Mouse (Mus musculus) kidney, adult 2 months (tissue): ENCODE measurements around the gene Meltf. TPM values are rescaled to one million over a fixed set of nuclear protein-coding genes. Genes with fewer than 3 reads are reported as not detected.
"Not testable (repeated sequence)": the region's sequence is repeated elsewhere in the genome, so short reads cannot be mapped to it uniquely, and the experiment has no call there.

Experiments used
- DNase-seq: peaks from one replicate; pipeline ENCODE4 v3.0.0; 2021
- H3K27ac ChIP-seq: fragments of 200-500 bp; 2 replicates; pipeline ENCODE4 v1.5.1; 2012; ENCODE audit warnings: low read depth, low read length, control low read depth, inconsistent platforms; ENCODE audit not compliant: insufficient read depth
- H3K27me3 ChIP-seq: fragments of 200-500 bp; replicated peaks from 2 replicates; pipeline ENCODE4 v1.6.1; 2012; ENCODE audit warnings: mild to moderate bottlenecking, moderate library complexity, low read length, inconsistent platforms; ENCODE audit not compliant: control insufficient read depth, insufficient read depth
- H3K36me3 ChIP-seq: fragments of 200-500 bp; 2 replicates; pipeline ENCODE4 v1.6.1; 2012; ENCODE audit warnings: mild to moderate bottlenecking, moderate library complexity, low read length, inconsistent platforms; ENCODE audit not compliant: control insufficient read depth, insufficient read depth
- H3K4me1 ChIP-seq: fragments of 200-500 bp; 2 replicates; pipeline ENCODE4 v1.6.1; 2011; ENCODE audit warnings: low read length; ENCODE audit not compliant: control insufficient read depth, insufficient read depth
- H3K4me3 ChIP-seq: fragments of 200-500 bp; 2 replicates; pipeline ENCODE4 v1.5.1; 2011; ENCODE audit warnings: mild to moderate bottlenecking, low read depth, low read length, control low read depth; ENCODE audit not compliant: insufficient read depth
- CTCF ChIP-seq: fragments of 200-500 bp; conservative IDR thresholded peaks from 2 replicates; pipeline ENCODE4 v1.5.1; 2011; ENCODE audit warnings: low read depth, mild to moderate bottlenecking, control low read depth, low read length, moderate library complexity, mixed read lengths; ENCODE audit not compliant: insufficient read depth, insufficient read length
- POLR2A ChIP-seq: fragments of 200-500 bp; IDR thresholded peaks from one replicate; pipeline ENCODE4 v1.6.1; 2011; ENCODE audit warnings: low read depth, low read length, control low read depth
- WGBS: fragments of 180-500 bp; shearing (Covaris S2); methylation state at CpG from one replicate; pipeline ENCODE4 v1.1.7; 2018; 5-methylcytosine and 5-hydroxymethylcytosine counted together
- polyA plus RNA-seq: library from polyadenylated mRNA; depleted of rRNA; stranded (reverse); fragments of >200 nt; gene quantifications from 2 replicates; pipeline ENCODE4 v1.2.3, GENCODE M21; 2012; rRNA removed

Gene Meltf
- polyA plus RNA-seq, 1 experiment, result 0.11 TPM

GRCm38 (mm10) chr16:31944698-31945255, 66.2 kb downstream of the Meltf start:
- TF ChIP-seq POLR2A (no peak), CTCF (no peak)
- no peak overlapping the region for H3K4me3 ChIP-seq
- 89% methylated on average over 12 of the region's 12 CpGs for WGBS
- peaks cover 2% of the 10 kb centered on the region; the same call in 1 of the 2 replicates for H3K4me1 ChIP-seq
- no peaks in the 10 kb centered on the region for H3K36me3 ChIP-seq
- DNase-seq, result no peak
- H3K27me3 ChIP-seq, result no peaks in the 10 kb centered on the region
- H3K27ac ChIP-seq, result no peak overlapping the region

GRCm38 (mm10) chr16:31945372-31945771, 66.8 kb downstream of the Meltf start:
- no peak overlapping the region for H3K27ac ChIP-seq
- DNase-seq, result no peak
- no peak overlapping the region for H3K4me3 ChIP-seq
- H3K36me3 ChIP-seq, result no peaks in the 10 kb centered on the region
- TF ChIP-seq POLR2A, result no peak
- TF ChIP-seq CTCF, result no peak
- WGBS, result 84% methylated on average over 6 of the region's 6 CpGs
- no peaks in the 10 kb centered on the region for H3K27me3 ChIP-seq
- peaks cover 2% of the 10 kb centered on the region; the same call in 1 of the 2 replicates for H3K4me1 ChIP-seq

GRCm38 (mm10) chr16:31945986-31946385, 67.4 kb downstream of the Meltf start:
- not testable (repeated sequence) for H3K4me3 ChIP-seq, H3K27ac ChIP-seq, H3K36me3 ChIP-seq, H3K4me1 ChIP-seq, H3K27me3 ChIP-seq, DNase-seq
- 86% methylated on average over 6 of the region's 6 CpGs for WGBS

GRCm38 (mm10) chr16:31947333-31947732, 68.7 kb downstream of the Meltf start:
- no peaks in the 10 kb centered on the region for H3K36me3 ChIP-seq
- no peaks in the 10 kb centered on the region for H3K27me3 ChIP-seq
- no peak overlapping the region for H3K27ac ChIP-seq
- WGBS, result 21% methylated on average over 8 of the region's 8 CpGs
- H3K4me3 ChIP-seq, result peak overlapping the region; percentile 96
- DNase-seq, result no peak
- TF ChIP-seq CTCF, result no peak
- peaks cover 2% of the 10 kb centered on the region; the same call in 1 of the 2 replicates for H3K4me1 ChIP-seq

GRCm38 (mm10) chr16:31947901-31948316, 69.3 kb downstream of the Meltf start:
- Histone ChIP-seq H3K4me3 (peak overlapping the region; percentile 96), H3K4me1 (peaks cover 2% of the 10 kb centered on the region; the same call in 1 of the 2 replicates), H3K27ac (peak overlapping the region; percentile 91), H3K36me3 (no peaks in the 10 kb centered on the region), H3K27me3 (no peaks in the 10 kb centered on the region)
- no peak for TF ChIP-seq CTCF
- TF ChIP-seq POLR2A, result no peak
- under 1% methylated on average over 38 of the region's 38 CpGs for WGBS
- no peak for DNase-seq

- TF ChIP-seq CTCF, result no peak
- TF ChIP-seq POLR2A, result no peak
- peak within 1 kb of the TSS; percentile 91 for H3K27ac ChIP-seq
- H3K4me3 ChIP-seq, result peak within 1 kb of the TSS; percentile 96
- peak; percentile 97 for DNase-seq
- no peaks in the 10 kb centered on the region for H3K27me3 ChIP-seq
- H3K36me3 ChIP-seq, result no peaks in the 10 kb centered on the region
- WGBS, result under 1% methylated on average over 55 of the region's 55 CpGs
- H3K4me1 ChIP-seq, result peaks cover 2% of the 10 kb centered on the region; the same call in 1 of the 2 replicates
Measured at GRCm38 (mm10) chr16:31948345-31948774, 69.8 kb downstream of the Meltf start, which contains the start of the genes 0610012G03Rik and Ncbp2. TSS of gene 0610012G03Rik (minus strand) at chr16:31948494. TSS of gene Ncbp2 (plus strand) at chr16:31948513.

Other genes starting within 250 kb of the Meltf start
- 20.4 and 24.6 TPM in 2 replicates for gene Dlg1, start 215.4 kb upstream of the Meltf start, polyA plus RNA-seq
- gene Pigz, start 55.0 kb downstream of the Meltf start, polyA plus RNA-seq, result 2.0 and 2.2 TPM in 2 replicates
- 96.7 and 122 TPM in 2 replicates for gene 0610012G03Rik, start 69.7 kb downstream of the Meltf start, polyA plus RNA-seq
- gene Ncbp2, start 69.7 kb downstream of the Meltf start, polyA plus RNA-seq, result 10.9 and 28.9 TPM in 2 replicates
- gene Senp5, start 124.5 kb downstream of the Meltf start, polyA plus RNA-seq, result 4.4 and 5.5 TPM in 2 replicates
- 15.7 and 18.3 TPM in 2 replicates for gene Pak2, start 200.5 kb downstream of the Meltf start, polyA plus RNA-seq
- 29.0 and 33.2 TPM in 2 replicates for gene Pigx, start 220.9 kb downstream of the Meltf start, polyA plus RNA-seq
- gene Cep19, start 221.0 kb downstream of the Meltf start, polyA plus RNA-seq, result 17.2 and 18.9 TPM in 2 replicates